Mouse (Mus musculus): ENCODE data around the gene Lipm.

The Lipm gene

GRCm38 (mm10) chr19:34100633-34101032, at the start of gene Lipm:
Lipm (plus strand) TSS chr19:34100933.
- no peak for DNase-seq

GRCm38 (mm10) chr19:34051502-34051901, 49.2 kb upstream of the Lipm start:
- DNase-seq: no peak

GRCm38 (mm10) chr19:34063547-34063946, 37.2 kb upstream of the Lipm start:
- no peak for DNase-seq

- no peak for DNase-seq
These were observed 36.7 kb upstream of the Lipm start for GRCm38 (mm10) chr19:34064059-34064458.

GRCm38 (mm10) chr19:34066779-34067472, 33.8 kb upstream of the Lipm start, which contains the start of gene Lipn:
Lipn (plus strand) TSS chr19:34067358.
- DNase-seq: no peak

GRCm38 (mm10) chr19:34074239-34074638, 26.5 kb upstream of the Lipm start:
- DNase-seq: no peak

GRCm38 (mm10) chr19:34078130-34078529, 22.6 kb upstream of the Lipm start:
- no peak for DNase-seq

GRCm38 (mm10) chr19:34089011-34089680, 11.6 kb upstream of the Lipm start:
- DNase-seq: no peak

- DNase-seq: no peak
These were observed 5.4 kb upstream of the Lipm start for GRCm38 (mm10) chr19:34095381-34095780.

GRCm38 (mm10) chr19:34096228-34096627, 4.5 kb upstream of the Lipm start:
- DNase-seq: no peak

- no peak for DNase-seq
These were observed 1.2 kb downstream of the Lipm start for GRCm38 (mm10) chr19:34101888-34102287.

- DNase-seq: no peak
These were observed 4.1 kb downstream of the Lipm start for GRCm38 (mm10) chr19:34104841-34105240.

GRCm38 (mm10) chr19:34119102-34119501, 18.4 kb downstream of the Lipm start:
- no peak for DNase-seq

GRCm38 (mm10) chr19:34119653-34120052, 18.9 kb downstream of the Lipm start:
- DNase-seq: no peak

- no peak for DNase-seq
These were observed 19.5 kb downstream of the Lipm start for GRCm38 (mm10) chr19:34120107-34120731.

GRCm38 (mm10) chr19:34138720-34139430, 38.1 kb downstream of the Lipm start:
- DNase-seq: no peak

- no peak for DNase-seq
These were observed 38.8 kb downstream of the Lipm start for GRCm38 (mm10) chr19:34139431-34140046.

- DNase-seq: no peak
These were observed 47.7 kb downstream of the Lipm start for GRCm38 (mm10) chr19:34148421-34148820.

GRCm38 (mm10) chr19:34151909-34152308, 51.2 kb downstream of the Lipm start:
- no peak for DNase-seq

- DNase-seq: no peak
These were observed 52.8 kb downstream of the Lipm start for GRCm38 (mm10) chr19:34153263-34154144.

- no peak for DNase-seq
These were observed 62.0 kb downstream of the Lipm start for GRCm38 (mm10) chr19:34162693-34163092.

- DNase-seq: no peak
These were observed 65.2 kb downstream of the Lipm start, which contains the start of gene Ankrd22 for GRCm38 (mm10) chr19:34165891-34166290. Ankrd22 (minus strand) TSS chr19:34166053.

Measured in right cerebral cortex, postnatal 4 days (tissue).